Mouse (Mus musculus) telencephalon, adult 2 months (tissue): ENCODE results near the gene AL732309.1.
A peak's percentile ranks its signal among the peaks of the same experiment; 100 is the strongest.

Source experiments
- DNase-seq: peaks from one replicate; pipeline ENCODE4 v3.0.0-alpha.2; 2011; ENCODE audit warnings: low read depth, low spot score

Gene AL732309.1

DNA sequence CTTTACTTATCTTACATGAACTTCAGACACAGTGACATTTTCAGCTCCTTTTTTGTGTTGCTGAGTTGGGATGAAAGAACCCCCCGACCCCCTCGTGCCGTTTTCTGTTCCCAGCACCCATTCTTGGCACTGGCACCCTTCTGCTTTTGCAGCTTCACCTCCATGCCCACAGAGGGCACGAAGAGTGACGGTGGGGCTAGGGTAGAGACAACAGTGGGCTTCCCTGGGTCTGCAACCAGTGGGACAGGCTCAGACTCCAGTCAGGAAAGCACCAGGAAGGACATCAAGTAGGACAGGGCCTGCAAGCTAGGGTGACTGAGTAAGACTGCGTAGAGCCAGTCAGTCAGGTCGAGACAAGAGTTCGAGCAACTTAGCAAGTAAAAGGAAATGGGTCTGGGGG is 6.4 kb downstream of the AL732309.1 start:
- DNase-seq = no peak

DNA sequence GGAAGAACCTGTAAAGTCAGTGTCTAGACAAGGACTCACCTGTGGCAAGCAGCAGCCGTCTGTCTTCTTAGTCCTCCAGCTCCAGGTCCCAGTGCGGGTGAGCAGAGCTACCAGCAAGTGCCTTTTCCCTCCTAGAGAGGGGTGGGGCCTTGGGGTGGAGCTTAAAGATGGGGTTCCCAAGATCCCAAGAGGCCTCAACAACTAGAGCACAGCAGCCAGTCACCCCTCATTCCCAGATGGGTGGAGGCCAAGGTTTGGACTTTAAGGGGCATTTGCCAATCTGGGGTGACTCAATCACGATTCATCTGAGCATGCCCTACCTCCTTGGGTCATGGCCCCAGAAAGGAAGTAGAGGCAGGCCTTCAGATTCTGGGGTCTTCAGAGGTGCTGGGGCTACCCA is 6.9 kb downstream of the AL732309.1 start:
- no peak for DNase-seq

DNA sequence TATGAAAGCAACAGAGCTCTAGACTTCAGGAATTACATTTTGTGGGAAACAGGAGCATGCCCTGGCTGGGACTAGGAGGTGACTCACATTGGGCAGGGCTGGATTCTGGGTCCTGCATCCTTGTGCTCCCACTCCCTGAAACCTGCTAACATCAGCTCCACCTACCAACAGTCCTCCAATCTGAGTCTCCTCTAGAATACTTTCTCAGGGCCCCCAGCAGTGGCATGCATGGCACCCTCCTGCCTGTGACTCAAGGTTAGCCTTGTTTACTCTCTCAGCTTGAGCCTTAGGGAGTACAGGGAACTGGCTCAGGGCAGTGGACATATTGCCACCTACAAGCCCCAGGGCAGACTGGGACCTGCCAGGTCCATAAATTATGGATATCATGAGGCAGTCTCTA is 8.6 kb downstream of the AL732309.1 start:
- DNase-seq = no peak

DNA sequence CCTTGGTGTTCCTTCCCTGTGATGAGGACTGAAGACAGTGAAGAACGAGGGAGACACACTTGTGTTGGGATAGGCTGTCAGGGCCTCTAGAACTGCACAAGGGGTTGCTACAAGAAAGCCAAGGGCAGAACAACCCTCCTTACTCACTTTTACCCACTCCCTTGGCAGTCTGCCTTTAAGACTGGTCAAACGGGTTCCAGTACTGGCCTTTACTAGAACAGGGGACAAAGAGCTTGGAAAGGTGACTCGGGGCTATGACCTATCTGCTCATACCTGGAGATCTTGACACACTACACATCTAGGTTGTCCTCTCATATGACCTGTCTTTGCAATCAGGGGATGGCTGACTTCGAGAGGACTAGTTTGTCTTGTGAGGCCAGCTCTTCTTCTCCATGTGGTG is 9.1 kb downstream of the AL732309.1 start:
- DNase-seq = no peak

DNA sequence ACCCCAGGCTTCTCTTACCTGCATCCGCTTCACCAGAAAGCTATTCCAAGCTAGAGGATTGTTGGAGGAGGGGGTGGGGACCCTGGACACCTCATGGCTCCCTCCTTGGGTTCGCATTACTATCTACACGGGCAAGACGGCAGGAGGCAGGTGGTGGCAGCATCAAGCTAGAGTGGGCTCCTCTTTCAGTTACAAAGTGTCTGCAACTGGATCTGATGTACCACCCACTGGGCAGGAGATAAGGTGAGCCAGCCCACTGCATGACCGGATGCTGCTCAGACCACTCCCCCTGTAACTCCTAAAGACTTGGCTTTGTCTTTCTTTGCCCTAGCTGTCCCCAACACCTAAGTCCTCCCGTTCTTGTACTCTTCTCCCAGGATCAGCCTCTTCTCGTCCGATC is 10.0 kb downstream of the AL732309.1 start, which contains the start of gene Rnf224:
TSS of gene Rnf224 (minus strand) at position 174 of the 400 bp plus-strand sequence.
- no peak for DNase-seq

DNA sequence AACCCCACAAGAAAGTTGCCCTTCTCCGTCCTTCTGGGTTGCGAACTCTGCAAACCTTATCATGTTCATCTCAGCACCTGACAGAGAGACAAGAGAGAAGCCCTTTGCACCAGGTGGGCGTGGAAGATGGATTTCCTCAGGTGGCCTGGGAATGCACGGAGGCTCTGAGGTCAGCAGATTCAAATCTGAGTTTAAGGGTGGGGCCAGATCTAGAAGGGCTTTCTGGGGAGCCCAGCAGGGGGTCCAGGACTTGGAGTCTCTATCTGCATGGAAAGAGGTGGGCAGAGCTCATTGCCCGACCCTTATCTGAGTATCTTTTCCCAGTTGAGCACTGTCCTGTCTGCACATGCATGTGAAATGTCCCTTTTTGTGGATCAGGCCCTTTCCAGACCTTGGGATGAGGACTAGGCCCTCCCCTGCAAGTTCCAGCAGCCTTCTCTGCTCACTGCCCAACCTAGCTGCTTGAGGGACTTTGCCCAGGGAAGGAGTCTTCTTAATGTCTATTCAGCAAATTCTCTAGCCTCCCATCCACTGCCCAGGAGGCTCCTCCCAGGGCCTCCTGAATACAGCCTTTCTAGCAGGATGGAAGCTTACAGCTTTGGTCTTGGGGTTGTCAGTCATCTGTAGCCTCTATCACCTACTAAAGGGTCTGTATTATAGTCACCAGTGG is 12.0 kb downstream of the AL732309.1 start:
- DNase-seq = no peak

DNA sequence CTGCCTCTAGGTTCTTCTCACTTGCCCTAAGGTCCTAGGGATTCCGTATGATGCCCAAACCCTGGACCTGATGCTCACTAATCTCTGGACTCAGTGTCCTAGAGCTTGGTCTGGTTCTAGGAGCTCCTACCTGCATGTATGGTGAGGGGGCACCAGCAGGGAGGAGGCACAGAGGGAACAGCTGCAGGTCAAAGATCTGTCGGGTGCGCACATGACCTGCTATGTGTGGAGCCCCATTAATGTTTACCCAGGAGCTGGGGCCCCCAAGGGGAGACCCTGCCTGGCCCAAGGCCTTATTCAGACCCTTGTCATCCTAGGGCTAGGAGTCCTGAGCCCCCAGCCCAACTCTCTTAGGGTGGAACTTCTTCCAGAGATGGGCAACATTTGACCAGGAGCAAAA is 12.6 kb downstream of the AL732309.1 start, which contains the start of gene Slc34a3:
TSS of gene Slc34a3 (minus strand) at position 315 of the 400 bp plus-strand sequence.
- DNase-seq = no peak

DNA sequence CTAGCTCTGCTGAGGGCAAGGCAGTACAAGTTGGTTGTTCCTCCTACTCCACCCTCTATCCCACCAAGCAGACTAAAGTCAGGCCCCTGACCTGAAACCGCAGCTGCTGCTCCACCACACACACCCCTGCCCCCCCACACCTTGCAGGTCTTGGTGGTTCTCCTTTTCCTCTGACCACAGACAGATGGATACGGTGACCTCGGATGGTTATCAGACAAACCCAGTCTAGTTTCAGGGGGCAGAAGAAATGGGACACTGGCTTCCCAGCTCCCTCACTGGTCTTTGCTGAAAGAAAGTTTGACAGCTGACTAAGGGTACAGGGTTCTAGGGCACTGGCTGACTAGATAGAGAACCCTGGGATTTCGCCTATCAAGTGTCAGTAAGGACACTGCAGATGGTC is 13.2 kb downstream of the AL732309.1 start:
- no peak for DNase-seq

DNA sequence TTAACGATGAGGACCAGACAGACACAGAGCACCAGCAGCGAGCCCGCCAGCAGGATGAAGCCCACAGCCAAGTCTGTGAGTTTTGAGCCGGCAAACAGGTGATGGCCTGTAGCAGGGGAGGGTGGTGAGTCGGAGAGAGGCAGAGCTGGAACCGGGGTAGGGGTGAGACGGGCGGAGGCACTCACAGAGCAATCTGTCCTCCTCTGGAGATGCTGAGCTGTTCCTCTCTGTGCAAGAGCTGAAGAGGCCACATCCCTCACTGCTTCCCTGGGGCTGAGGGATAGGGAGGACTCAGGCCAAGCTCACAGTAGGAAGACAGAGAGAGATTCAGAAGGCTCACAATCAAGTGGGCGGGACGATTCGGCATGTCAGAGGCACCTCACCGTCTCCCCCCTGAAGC is 15.6 kb downstream of the AL732309.1 start:
- DNase-seq = no peak

DNA sequence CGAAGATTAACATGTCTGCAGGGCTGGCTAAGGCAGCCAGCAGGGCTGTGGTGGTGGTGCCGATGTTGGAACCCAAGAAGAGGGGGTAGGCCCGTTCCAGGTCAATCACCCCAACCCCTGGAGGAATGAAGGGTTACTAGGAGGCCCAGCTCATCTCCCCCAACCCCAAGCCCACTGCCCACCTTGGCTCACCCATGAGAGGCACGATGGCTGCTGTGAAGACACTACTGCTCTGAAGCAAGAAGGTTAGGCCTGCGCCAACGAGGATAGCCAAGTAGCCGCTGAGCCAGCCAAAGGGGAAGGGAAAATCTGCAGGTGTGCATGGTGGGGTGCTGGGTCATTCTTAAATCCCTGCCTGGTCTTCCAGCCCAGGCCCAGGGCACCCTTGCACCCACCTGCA is 16.1 kb downstream of the AL732309.1 start:
- DNase-seq = no peak

DNA sequence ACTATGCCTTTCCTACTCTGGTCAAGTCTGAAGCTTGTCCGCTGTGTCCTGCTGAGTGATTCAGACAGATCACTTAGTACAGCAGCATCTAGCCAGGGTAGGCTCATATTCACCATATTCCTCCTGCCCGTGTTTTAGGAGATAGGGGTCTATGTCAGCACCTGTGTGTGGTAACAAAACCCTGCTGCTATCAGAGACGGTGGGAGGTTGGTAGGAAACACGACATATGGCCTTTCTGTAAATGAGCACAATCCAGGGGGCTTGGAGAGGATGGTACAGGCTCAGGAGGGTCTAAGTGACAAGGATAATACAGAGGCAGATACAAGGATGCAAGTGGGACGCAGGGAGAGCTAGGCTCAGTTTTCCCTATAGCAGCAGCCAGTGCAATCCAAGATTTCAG is 17.1 kb downstream of the AL732309.1 start:
- no peak for DNase-seq

DNA sequence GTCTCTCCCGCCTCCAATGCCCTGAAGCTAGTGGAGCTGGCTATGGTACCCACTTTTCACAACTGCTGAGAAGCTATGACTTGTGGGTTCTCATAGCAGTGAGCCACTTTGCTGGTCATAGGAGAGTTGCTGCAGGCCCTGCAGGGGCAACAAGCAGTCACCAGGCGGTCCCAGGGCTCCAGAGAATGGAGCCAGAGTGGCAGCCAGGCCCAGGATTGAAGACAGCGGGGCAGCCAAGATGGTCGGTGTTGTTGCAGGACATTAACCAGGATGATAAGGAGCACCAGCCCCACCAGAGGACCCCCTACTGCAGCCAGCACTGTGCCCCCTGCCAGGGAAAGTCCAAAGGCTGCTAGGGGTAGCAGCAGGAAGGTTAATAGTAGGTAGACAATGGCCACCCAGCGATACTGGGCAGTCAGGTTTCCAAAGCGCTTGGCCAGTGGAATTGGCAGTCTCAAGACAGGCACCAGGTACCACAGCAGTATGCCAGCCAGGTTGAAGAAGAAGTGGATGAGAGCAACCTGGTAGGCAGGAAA is 17.6 kb downstream of the AL732309.1 start:
- DNase-seq = no peak

DNA sequence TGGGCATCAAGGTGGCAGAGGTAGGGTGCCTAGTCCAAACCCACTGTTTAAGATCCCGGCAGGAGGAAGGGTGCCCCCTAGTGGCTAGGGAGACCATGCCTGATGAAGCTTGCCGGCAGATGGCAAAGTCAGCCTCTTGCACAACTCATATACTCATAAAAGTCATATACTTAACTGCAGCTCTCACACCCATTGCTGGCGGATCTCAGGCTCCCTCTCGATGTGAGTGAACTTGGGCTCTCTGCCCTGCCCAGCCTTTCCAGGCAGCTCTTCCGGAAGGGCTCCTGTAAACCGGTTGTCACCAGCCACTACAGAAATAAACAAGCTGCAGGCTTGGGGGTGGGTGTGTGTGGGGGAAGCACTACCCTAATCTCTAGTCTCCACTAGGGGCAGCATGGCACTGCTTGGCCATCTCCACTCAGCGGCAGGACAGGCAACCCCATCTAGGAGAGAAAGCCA is 18.2 kb downstream of the AL732309.1 start:
- peak; percentile 81 for DNase-seq

DNA sequence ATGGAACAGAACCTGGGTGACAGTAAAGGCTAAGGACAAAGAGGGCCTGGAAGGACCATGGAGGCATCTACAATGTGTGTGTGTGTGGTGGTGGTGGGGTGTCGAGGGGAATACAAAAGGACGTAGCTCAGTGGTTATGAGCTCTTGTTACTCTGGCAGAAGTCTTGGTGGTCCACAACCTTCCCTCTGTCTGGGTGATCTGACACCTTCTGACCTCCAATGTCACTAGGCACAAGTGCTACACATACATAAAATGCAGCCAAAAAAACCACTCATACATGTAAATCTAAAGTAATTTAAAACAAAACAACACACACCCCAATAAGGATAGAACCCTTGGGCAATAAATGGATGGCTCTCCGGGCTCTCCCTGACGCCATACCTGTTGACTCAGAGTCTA is 19.3 kb downstream of the AL732309.1 start:
- no peak for DNase-seq

DNA sequence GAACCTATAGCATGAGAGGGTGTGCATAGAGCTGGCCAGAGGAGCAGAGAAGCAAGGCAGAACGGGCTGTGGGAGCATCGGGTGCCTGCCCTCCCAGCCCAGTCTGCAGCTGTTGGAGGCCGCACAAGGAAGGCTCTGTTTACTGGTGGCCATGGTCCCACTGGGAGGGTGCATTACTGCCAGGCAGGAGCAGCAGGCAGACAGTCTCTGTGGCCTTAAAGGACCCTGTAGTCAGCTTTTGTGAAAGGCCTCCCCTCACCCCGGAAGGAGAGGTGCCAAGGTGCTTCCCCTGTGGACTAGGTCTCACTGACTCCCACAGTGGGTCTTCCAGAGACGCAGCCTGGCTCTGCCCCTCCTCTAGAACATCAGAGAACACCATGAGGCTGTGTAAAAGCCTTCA is 19.8 kb downstream of the AL732309.1 start:
- no peak for DNase-seq

DNA sequence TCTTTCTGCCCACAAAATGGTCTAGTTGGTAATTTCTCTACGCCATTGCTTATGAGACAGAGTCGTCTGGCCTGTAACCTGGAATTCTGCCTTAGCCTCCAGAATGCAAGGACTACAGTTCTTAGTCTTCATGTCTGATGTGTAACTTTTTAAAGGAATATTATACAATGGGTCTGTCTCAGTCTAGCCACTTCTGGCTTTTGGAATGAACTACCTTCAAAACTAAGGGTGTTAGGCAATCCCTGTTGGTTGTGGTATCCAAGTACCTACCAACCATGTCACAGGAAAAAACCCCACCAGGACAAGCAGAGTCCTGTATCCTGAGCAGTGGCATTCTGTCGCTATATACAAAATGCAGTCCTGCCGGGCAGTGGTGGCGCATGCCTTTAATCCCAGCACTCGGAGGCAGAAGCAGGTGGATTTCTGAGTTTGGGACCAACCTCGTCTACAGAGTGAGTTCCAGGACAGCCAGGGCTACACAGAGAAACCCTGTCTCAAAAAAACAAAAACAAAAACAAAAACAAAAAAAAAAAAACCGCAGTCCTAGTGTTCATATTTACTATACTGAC is 20.8 kb downstream of the AL732309.1 start:
- no peak for DNase-seq

DNA sequence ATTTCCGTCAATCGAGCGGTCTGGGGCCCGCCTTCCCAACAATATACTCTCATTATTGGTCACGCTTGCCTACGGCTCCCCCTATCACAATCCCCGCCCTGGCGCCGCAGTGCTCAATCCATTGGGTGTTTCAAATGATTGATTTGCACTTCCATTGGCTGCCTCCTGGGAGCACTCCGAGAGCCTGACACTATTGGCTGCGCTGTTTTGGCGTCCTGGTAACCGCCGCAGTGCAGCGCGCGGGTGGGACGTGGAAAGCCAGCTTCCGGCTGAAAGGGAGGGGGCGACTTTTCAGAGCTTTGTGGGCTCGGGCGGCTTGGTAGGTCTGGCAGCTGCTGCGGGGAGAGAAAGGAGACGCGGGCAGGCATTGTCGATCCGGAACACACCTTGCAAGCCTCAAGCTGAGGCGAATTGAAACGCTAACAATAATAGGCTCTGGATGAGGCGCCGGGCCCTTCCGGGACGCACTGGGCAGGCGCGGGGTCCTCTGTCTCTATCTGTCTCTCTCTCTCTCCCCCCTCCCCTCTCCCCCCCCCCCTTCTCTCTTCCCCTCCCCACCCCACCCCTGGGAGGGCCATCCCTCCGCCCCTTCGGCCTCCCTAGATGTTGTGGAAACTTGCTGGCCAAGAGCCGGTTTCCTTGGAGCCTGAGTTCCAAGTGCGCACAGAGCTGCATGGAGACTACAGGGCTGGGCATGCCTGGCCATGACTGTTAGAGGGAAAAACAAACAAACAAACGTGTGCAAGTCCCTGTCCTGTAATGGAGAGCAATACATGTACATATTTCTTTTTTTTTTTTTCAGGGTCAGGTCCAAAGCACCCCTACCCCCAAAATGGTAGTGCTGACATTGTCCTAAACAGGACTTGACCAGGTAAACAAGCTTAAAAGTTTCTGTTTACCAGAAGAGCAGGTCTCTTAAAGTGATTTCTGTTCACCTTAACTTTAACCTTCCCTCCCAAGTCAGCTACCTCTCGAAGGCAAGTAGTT is 21.6 kb downstream of the AL732309.1 start:
- peak; percentile 99 for DNase-seq

DNA sequence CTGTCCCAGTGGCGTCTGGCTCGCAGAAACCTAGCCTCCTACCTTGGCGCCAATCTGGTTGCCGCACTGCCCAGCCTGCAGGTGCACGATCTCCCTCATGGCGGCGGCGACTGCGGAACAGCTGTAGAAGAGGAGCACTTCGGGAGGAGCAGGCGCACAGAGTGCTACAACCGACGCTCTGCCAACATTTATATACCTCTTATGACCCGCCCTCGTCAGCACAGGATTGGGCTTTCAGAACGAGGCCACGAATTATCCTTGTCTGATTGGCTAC is 22.2 kb downstream of the AL732309.1 start, which contains the start of gene Tubb4b:
TSS of gene Tubb4b (minus strand) at position 211 of the 274 bp plus-strand sequence.
- no peak for DNase-seq

DNA sequence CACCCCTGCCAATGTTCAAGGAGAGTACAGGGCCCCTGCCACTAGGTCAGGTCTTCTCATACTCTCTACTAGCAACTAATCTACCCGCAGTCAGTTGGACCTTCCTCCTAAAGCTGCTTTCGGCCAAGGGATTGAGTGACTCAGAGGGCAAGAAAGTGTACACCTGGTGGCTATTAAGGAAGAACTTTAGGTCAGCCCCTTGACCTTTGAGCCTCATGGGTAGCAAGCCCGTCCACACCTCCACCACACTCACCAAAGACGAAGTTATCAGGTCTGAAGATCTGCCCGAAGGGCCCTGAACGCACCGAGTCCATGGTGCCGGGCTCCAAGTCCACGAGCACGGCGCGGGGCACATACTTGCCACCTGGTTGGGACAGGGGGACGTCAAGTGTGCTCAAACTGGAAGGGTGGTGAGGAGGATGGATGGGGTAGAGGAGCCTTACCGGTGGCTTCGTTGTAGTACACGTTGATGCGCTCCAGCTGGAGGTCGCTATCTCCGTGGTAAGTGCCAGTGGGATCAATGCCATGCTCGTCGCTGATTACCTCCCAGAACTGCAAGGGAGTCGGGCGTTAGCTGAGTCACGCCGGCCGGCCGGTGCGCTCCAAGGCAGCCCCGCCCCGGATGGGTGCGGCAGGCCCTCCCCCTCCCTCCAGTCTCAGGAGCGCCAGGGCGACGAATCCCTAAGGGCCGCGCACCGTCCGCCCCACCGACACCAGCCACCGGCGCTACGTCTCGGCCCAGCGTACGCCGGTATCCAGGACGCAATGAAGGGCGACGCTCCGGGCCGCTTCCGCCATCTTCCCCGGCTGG is 22.8 kb downstream of the AL732309.1 start:
- DNase-seq = peak; percentile 40

DNA sequence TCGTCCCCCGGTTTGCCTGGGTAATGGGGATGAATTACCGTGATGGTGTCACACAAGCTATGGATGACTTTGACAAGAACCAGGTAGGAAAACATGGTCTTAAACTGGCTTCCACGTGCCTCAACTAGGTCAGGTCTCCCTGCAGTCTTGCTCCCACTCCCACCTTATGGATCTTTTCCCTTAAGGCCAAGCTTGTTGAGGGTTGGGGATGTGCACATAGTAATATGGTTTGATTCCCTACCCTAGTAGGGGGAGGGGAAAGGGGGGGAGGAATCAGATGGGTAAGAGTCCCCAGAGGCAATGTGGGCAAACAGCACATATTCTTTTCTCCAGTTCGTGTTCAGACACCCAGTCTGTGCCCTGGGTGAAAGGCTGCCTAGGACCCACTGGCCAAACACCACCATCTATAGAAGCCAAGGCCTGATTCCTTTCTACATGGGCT is 25.3 kb downstream of the AL732309.1 start:
- DNase-seq = no peak

DNA sequence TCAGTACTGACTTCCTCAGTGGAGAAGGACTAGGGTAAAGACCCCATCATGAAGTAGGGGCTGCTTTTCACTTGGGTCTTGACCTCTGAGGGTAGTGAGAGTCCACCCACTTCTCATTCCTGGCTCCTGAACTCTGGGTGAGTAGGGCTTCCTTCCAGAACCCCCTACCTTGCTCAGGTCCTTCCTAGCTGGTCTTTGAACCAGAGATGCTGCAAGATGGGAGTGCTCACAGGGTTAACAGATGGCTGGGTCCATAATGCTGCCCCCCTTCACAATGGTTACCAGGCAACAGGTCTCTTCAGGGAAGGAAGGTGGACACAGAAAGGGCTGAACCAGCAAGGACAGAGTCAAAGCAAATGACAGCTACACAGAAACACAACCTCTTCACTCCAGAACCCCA is 28.2 kb downstream of the AL732309.1 start, which contains the start of gene Fam166a:
TSS of gene Fam166a (plus strand) at position 301 of the 400 bp plus-strand sequence.
- DNase-seq = no peak
